Mouse (Mus musculus) erythroblast, embryonic 14.5 days (primary cell): ENCODE measurements around the gene B430306N03Rik. TPM values are rescaled to one million over a fixed set of nuclear protein-coding genes. Genes with fewer than 3 reads are reported as not detected.
"Not testable (repeated sequence)": the region's sequence is repeated elsewhere in the genome, so short reads cannot be mapped to it uniquely, and the experiment has no call there.

Experiments used
- H3K27me3 ChIP-seq: 2 replicates; pipeline ENCODE4 v1.6.1; 2012; ENCODE audit warnings: inconsistent platforms; ENCODE audit not compliant: control insufficient read depth
- H3K36me3 ChIP-seq: 2 replicates; pipeline ENCODE4 v1.6.1; 2012; ENCODE audit warnings: mild to moderate bottlenecking, inconsistent platforms; ENCODE audit not compliant: control insufficient read depth
- H3K4me1 ChIP-seq: 2 replicates; pipeline ENCODE4 v1.6.1; 2012; ENCODE audit warnings: inconsistent platforms; ENCODE audit not compliant: control insufficient read depth
- H3K4me3 ChIP-seq: replicated peaks from 2 replicates; pipeline ENCODE3; 2012; ENCODE audit warnings: moderate library complexity, mild to moderate bottlenecking, inconsistent platforms
- H3K9me3 ChIP-seq: 2 replicates; pipeline ENCODE4 v1.6.1; 2012; ENCODE audit warnings: low read length, inconsistent platforms, mixed read lengths; ENCODE audit not compliant: control insufficient read depth
- GATA1 ChIP-seq: IDR thresholded peaks from 2 replicates; pipeline ENCODE4 v1.6.1; 2012; ENCODE audit warnings: low read length, inconsistent platforms, mixed read lengths
- TAL1 ChIP-seq: IDR thresholded peaks from 3 replicates; pipeline ENCODE4 v1.6.1; 2012; ENCODE audit warnings: low read length, inconsistent platforms, mixed read lengths
- polyA plus RNA-seq: library from polyadenylated mRNA; stranded (reverse); fragments of >175 nt; gene quantifications from 2 replicates; pipeline ENCODE4 v1.2.3, GENCODE M21; 2012

B430306N03Rik gene
- polyA plus RNA-seq, 1 experiment = 0.02 TPM

DNA sequence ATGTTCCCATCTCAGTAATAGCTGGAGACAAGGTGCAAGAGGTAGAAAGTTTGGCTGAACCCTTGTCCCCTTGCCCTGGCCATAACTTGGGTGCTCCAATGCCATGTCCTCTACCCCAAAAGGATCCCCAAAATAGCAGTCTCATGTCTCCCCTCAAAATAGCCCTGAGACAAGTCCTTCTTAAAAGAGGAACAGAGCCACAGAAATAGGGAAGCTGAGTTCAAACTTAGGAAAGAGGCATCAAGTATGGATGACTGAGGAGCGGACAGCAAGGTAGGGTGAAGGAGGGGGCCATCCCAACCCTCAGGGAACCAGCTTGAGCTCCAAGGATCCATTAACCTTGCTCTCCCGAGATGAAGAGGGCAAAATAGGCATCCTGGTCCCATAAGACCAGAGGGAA lies 31.3 kb downstream of the B430306N03Rik start:
- H3K27me3 ChIP-seq = no peaks in the 10 kb centered on the region; the same call in 1 of the 2 replicates

DNA sequence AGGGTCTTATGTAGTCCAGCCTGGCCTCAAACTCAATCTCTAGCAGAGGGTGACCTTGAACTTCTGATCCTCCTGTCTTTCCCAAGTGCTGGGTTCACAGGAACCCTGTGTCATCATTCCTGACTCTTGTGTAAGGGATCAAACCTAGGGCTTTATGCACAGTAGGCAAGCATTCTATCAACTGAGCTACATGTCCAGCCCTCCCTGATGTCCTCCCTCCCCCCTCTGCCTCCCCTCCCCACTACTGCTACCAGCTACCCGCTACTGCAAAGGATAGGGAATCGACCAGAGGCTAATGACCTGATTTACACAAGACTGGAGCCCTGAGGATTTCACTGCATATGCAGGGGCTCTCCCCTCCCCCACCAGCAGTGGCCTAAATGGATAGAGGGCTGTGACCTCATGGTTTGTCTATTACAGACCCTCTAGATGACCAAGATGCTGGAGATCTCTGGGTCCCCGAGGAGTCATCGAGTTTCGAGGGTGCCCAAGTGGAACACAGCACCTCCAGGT lies 34.8 kb downstream of the B430306N03Rik start:
- H3K27me3 ChIP-seq = no peaks in the 10 kb centered on the region; the same call in 1 of the 2 replicates
- no peaks in the 10 kb centered on the region for H3K36me3 ChIP-seq
- no peak overlapping the region for H3K4me3 ChIP-seq
- peaks cover 16% of the 10 kb centered on the region; the same call in 1 of the 2 replicates for H3K4me1 ChIP-seq
- H3K9me3 ChIP-seq = no peaks in the 10 kb centered on the region
- TF ChIP-seq TAL1 (no peak), GATA1 (no peak)

More for the DNA sequence above, 31.3 kb downstream of the B430306N03Rik start:
- no peak overlapping the region for H3K4me3 ChIP-seq
- peaks cover 16% of the 10 kb centered on the region; the same call in 1 of the 2 replicates for H3K4me1 ChIP-seq
- no peaks in the 10 kb centered on the region for H3K36me3 ChIP-seq
- no peak for TF ChIP-seq GATA1
- no peak for TF ChIP-seq TAL1
- no peaks in the 10 kb centered on the region for H3K9me3 ChIP-seq

DNA sequence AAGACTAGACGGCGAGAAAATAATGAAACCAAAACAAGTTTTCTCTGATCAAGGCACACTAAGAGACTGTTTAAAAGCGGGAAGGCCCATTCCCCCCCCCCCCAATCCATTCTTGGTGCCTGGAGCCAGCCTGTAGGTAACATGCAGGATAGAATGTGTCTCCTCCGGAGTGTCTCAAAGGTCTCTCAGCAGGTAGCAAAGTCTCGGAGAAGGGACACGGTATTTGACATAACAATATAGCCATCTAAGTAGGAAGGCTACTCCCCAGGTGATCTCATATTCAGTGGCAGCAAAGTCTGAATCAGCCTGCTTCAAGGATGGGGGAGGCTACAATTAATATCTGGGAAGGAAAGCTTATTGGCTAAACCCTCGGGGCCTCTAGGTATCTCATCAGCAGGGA lies 37.0 kb downstream of the B430306N03Rik start:
- H3K4me3 ChIP-seq, H3K36me3 ChIP-seq, H3K9me3 ChIP-seq, H3K27me3 ChIP-seq: not testable (repeated sequence)
- H3K4me1 ChIP-seq = peaks cover 16% of the 10 kb centered on the region; the same call in 1 of the 2 replicates

DNA sequence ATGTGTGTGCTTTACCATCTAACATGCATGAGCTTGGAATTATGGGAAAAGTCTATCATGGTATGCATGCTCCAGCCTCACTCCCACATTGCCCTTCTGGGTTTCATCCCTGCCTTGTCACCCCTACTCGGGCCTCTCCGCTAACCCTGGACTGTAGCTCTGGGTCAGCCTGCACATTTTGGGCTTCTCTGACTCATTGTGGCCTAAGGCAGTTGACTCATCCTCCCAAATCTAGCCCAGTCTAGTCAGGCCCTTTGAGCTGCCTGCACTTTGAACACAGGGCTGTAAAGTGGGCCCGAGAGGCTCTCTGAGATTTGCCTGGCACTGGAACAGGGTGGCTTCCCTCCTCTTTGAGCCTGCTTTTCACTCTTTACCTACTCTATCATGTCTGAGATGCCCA lies 39.9 kb downstream of the B430306N03Rik start:
- peaks cover 14% of the 10 kb centered on the region for H3K4me1 ChIP-seq
- H3K4me3 ChIP-seq = no peak overlapping the region
- no peaks in the 10 kb centered on the region for H3K9me3 ChIP-seq
- TF ChIP-seq TAL1 (no peak), GATA1 (no peak)
- H3K27me3 ChIP-seq = no peaks in the 10 kb centered on the region
- H3K36me3 ChIP-seq = no peaks in the 10 kb centered on the region

DNA sequence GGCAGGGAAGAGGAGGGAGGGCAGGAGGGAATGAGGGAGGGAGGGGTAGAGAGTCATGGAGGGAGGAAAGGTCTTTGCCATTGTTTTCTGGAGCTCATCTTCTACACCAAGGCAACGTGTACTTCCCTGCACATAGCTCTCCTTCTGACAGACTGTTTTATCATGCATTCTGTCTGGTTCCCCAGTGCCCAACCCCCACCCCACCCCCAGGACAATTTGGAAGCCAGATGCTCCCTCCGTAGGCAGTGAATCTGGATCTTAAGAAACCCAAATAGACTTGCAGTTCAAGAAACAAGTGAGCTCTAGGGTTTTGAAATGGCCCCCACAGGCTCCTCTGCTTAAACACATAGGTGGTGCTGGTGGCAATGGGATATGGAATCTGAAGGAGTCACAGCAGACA lies 42.0 kb downstream of the B430306N03Rik start:
- peaks cover 22% of the 10 kb centered on the region for H3K4me1 ChIP-seq
- no peaks in the 10 kb centered on the region for H3K27me3 ChIP-seq
- H3K36me3 ChIP-seq = no peaks in the 10 kb centered on the region
- no peaks in the 10 kb centered on the region for H3K9me3 ChIP-seq
- TF ChIP-seq GATA1 (no peak), TAL1 (no peak)
- no peak overlapping the region for H3K4me3 ChIP-seq

DNA sequence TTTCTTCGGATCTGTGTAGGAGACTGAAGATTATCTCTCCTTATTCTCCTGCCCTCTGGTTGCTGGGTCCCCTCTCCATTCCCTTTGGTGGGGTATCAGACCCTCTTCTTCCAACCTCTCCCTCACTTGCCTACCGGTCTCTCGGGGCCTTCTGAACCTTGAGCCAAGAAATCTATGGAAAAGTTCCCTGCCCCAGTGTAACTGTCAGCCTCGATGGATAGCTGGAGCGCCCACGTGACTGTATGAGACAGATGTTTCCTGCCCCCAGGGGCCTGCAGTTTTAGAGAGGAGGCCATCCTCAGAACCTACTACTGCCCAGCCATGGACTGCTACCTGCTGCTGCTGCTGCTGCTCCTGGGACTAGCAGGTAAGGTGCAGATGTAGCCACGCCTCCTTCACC lies 43.7 kb downstream of the B430306N03Rik start, which contains the start of gene Treml1:
Gene Treml1 (plus strand): TSS at position 301 of the 400 bp plus-strand sequence.
- peak within 1 kb of the TSS; percentile 21 for H3K4me3 ChIP-seq
- H3K4me1 ChIP-seq = peaks cover 37% of the 10 kb centered on the region
- H3K36me3 ChIP-seq = no peaks in the 10 kb centered on the region
- no peaks in the 10 kb centered on the region for H3K27me3 ChIP-seq
- no peaks in the 10 kb centered on the region for H3K9me3 ChIP-seq
- TF ChIP-seq TAL1 (no peak), GATA1 (no peak)

DNA sequence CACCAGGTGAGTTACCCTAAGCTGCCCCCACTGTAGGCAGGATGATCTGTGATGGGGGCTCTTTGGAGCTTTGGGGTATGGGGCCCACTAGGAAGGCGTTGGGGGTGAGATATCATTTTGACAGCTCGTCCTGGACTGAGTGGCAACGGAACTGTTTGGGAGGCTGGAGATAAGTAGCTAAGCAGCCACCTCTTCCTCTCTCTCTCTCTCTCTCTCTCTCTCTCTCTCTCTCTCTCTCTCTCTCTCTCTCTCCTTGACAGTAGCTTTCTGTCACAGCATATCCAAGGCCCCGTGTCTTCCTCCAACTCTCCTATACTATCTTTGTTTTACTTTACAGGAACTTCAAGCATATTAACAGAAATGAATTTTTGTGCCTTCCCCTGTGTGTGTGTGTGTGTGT lies 44.5 kb downstream of the B430306N03Rik start:
- TF ChIP-seq GATA1 (no peak), TAL1 (no peak)
- Histone ChIP-seq H3K9me3 (no peaks in the 10 kb centered on the region), H3K4me1 (peaks cover 39% of the 10 kb centered on the region), H3K36me3 (no peaks in the 10 kb centered on the region), H3K4me3 (peak overlapping the region; percentile 21), H3K27me3 (no peaks in the 10 kb centered on the region)

DNA sequence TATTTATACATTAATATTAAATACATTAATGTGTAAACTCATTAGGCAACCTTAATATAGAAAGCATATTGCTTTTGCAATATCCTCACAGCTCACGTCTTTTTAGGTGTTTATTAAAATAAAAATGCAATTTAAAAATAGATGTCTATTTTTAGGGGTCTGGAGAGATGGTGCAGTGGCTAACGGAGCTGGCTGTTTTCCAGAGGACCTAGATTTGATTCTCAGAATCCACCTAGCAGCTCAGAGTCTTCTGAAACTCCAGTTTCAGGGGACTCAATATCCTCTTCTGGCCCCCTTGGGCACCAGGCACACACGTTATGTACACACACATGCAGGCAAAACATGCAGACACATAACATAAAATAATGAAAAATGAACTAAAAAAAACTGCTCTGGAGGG lies 46.4 kb downstream of the B430306N03Rik start:
- Histone ChIP-seq H3K4me1 (peaks cover 39% of the 10 kb centered on the region), H3K4me3 (no peak overlapping the region), H3K36me3 (no peaks in the 10 kb centered on the region)

DNA sequence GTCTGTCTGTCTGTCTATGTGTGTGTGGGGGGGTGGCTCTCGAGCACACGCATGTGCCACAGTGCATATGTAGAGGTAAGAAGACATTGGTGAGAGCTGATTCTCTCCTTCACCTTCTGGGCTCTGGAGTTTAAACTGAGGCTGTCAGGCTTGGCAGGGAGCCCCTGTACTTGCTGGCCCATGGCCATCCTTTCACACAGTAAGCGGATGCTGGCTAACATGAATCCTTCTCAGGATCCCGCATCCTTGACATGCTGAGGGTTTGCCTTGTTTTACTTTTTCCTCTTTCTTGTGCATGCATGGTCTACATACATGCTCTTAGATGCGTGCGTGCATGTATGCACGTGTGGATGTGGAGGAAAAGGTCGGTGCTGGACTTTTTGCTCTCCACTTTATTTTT lies 47.0 kb downstream of the B430306N03Rik start:
- peaks cover 39% of the 10 kb centered on the region for H3K4me1 ChIP-seq

More for the DNA sequence above, 46.4 kb downstream of the B430306N03Rik start:
- Histone ChIP-seq H3K27me3 (no peaks in the 10 kb centered on the region), H3K9me3 (no peaks in the 10 kb centered on the region)
- TF ChIP-seq TAL1 (no peak), GATA1 (no peak)

More for the DNA sequence above, 47.0 kb downstream of the B430306N03Rik start:
- H3K27me3 ChIP-seq = no peaks in the 10 kb centered on the region
- H3K4me3 ChIP-seq = no peak overlapping the region
- no peaks in the 10 kb centered on the region for H3K9me3 ChIP-seq
- TF ChIP-seq TAL1 (no peak), GATA1 (no peak)
- no peaks in the 10 kb centered on the region for H3K36me3 ChIP-seq
